Mouse (Mus musculus) liver, embryonic 16.5 days (tissue): ENCODE data around the gene Slc38a2. TPM values are rescaled to one million over a fixed set of nuclear protein-coding genes. Genes with fewer than 3 reads are reported as not detected.
A peak's percentile ranks its signal among the peaks of the same experiment; 100 is the strongest.

Experiments
- ATAC-seq: fragments of 200-750 bp; cut with Nextera tagmentation; 2 replicates; pipeline ENCODE4 v1.8.0; 2017; ENCODE audit warnings: low read depth, mild to moderate bottlenecking, moderate number of reproducible peaks, moderate library complexity
- H3K27ac ChIP-seq: fragments of 300-500 bp; sonication (generic); 2 replicates; pipeline ENCODE4 v1.5.1; 2014; ENCODE audit warnings: mild to moderate bottlenecking, low read length
- H3K27me3 ChIP-seq: fragments of 300-500 bp; sonication (generic); 2 replicates; pipeline ENCODE4 v1.6.1; 2014; ENCODE audit warnings: low read depth, low read length, mixed read lengths; ENCODE audit not compliant: control insufficient read depth, insufficient read depth
- H3K36me3 ChIP-seq: fragments of 300-500 bp; sonication (generic); 2 replicates; pipeline ENCODE4 v1.6.1; 2014; ENCODE audit warnings: mild to moderate bottlenecking; ENCODE audit not compliant: control insufficient read depth, insufficient read depth
- H3K4me1 ChIP-seq: fragments of 300-500 bp; sonication (generic); 2 replicates; pipeline ENCODE4 v1.6.1; 2014; ENCODE audit warnings: low read depth, low read length, mixed read lengths; ENCODE audit not compliant: control insufficient read depth
- H3K4me2 ChIP-seq: fragments of 300-500 bp; sonication (generic); 2 replicates; pipeline ENCODE4 v1.6.1; 2014; ENCODE audit warnings: low read depth, low read length, mixed read lengths
- H3K4me3 ChIP-seq: fragments of 300-500 bp; sonication (generic); 2 replicates; pipeline ENCODE4 v1.5.1; 2014; ENCODE audit warnings: low read depth, mild to moderate bottlenecking, low read length
- H3K9ac ChIP-seq: fragments of 300-500 bp; sonication (generic); 2 replicates; pipeline ENCODE4 v1.6.1; 2014; ENCODE audit warnings: low read depth, low read length
- H3K9me3 ChIP-seq: fragments of 300-500 bp; sonication (generic); replicated peaks from 2 replicates; pipeline ENCODE4 v1.6.1; 2016; ENCODE audit warnings: low read length; ENCODE audit not compliant: control insufficient read depth
- WGBS: fragments of 180-500 bp; shearing (Covaris S2); extraction: QIAGEN DNeasy Blood & Tissue Kit; methylation state at CpG from one replicate; pipeline ENCODE4 v1.1.7; 2014; ENCODE audit not compliant: insufficient replicate concordance; 5-methylcytosine and 5-hydroxymethylcytosine counted together
- polyA plus RNA-seq: library from polyadenylated mRNA; unstranded; fragments of >200 nt; fragmentation: Nextera tagmentation; extraction: Ambion mirVana; gene quantifications from 2 replicates; pipeline ENCODE4 v1.2.1, GENCODE M21; 2015

Gene Slc38a2
- polyA plus RNA-seq, 1 experiment from 2014 or later = 38.8 TPM

DNA sequence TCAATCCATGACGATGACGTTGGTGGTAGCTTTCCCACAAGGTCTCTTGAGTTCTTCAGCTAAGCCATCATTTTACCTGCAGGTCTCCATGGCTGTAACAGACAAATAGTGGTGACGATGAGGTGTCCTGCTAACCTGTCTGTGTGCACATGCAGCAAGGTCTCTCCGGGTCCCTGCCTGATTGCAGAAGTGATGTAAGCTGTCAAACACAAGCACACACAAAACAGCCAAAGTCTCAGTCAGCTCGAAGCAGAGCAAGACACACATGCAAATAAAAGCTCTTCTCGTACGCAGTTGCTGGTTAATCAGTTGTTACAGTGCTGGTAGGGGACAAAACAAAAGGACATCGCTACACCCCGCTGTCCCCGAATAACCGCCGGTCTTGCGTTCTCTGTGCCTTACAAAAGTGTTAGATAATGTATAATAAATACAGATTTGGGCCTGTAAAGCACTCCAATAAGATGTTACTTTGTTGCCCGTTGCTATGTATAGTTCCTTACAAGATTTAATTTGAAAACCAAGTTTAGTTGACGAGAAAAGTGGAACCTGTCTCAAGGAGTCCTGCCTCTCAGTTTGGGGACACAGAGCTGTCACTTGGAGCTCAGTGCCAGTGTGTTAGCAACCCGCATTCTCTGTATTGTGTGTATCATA lies 43.2 kb upstream of the Slc38a2 start:
- peak overlapping the region; percentile 1; the same call in 1 of the 2 replicates for H3K4me2 ChIP-seq
- H3K4me3 ChIP-seq = no peak overlapping the region
- H3K36me3 ChIP-seq = no peaks in the 10 kb centered on the region
- peak overlapping the region; percentile 82 for H3K27ac ChIP-seq
- H3K9me3 ChIP-seq = no peaks in the 10 kb centered on the region
- H3K4me1 ChIP-seq = peaks cover 13% of the 10 kb centered on the region
- H3K27me3 ChIP-seq = no peaks in the 10 kb centered on the region
- ATAC-seq = peak; percentile 73
- WGBS = 62% methylated on average over 16 of the region's 16 CpGs
- H3K9ac ChIP-seq = no peak overlapping the region

DNA sequence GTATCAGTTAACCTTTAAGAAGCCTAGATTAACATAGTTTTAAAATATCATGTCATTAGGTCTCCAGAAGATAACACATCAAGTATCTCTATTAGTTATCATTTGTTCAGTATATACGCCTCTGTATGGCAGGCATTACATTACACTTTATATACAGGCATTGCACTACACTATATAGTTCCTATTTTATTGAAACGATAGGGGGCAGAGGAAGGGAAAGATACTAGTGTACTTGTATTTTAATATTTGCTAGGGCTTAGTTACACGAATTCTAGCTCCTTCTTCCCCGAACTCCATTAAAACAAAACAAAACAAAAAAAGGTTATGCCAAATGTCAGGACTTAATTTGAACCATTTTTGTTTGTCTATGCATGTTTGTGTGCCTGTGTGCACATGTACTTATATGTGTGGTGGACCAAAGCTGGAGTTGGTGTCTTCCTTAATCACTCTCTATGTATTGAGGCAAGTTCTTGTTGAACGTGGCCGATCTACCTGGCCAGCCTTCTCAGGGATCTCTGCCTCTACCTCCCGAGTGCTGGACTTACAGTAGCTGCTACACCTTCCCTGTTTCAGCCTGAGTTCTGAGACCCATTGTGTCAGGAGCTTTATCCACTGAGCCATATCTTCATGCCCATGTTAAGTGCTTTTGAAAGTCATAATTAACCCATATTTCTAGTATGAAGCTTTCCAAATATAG lies 41.5 kb upstream of the Slc38a2 start:
- Histone ChIP-seq H3K9me3 (no peaks in the 10 kb centered on the region), H3K4me3 (no peak overlapping the region), H3K27ac (no peak overlapping the region), H3K4me1 (peaks cover 14% of the 10 kb centered on the region), H3K27me3 (no peaks in the 10 kb centered on the region), H3K9ac (no peak overlapping the region), H3K36me3 (no peaks in the 10 kb centered on the region), H3K4me2 (no peak overlapping the region)
- ATAC-seq = no peak
- WGBS = 61% methylated on average over 7 of the region's 7 CpGs

DNA sequence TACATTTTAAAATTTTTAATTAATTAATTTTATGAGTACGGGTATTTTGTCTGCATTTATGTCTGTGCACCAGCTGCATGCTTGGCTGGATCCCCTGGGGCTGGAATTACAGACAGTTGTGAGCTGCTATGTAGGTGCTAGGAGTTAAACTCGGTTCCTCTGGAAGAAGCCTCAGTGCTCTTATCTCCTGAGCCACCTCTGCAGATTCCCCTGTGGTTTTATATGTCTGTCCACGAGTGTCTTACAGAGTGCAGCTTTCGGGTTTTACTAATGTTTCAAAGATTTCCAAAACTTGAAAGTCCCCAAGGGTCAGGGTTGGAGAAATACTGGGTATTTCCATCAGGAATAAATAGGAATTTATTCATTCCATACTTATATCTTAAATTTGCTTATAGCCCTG lies 40.6 kb upstream of the Slc38a2 start:
- H3K9ac ChIP-seq = no peak overlapping the region
- H3K4me3 ChIP-seq = no peak overlapping the region
- H3K36me3 ChIP-seq = no peaks in the 10 kb centered on the region
- WGBS = 25% methylated on average over 4 of the region's 4 CpGs
- H3K9me3 ChIP-seq = no peaks in the 10 kb centered on the region
- no peaks in the 10 kb centered on the region for H3K27me3 ChIP-seq
- H3K4me1 ChIP-seq = peaks cover 16% of the 10 kb centered on the region
- no peak for ATAC-seq
- H3K27ac ChIP-seq = no peak overlapping the region
- no peak overlapping the region for H3K4me2 ChIP-seq

DNA sequence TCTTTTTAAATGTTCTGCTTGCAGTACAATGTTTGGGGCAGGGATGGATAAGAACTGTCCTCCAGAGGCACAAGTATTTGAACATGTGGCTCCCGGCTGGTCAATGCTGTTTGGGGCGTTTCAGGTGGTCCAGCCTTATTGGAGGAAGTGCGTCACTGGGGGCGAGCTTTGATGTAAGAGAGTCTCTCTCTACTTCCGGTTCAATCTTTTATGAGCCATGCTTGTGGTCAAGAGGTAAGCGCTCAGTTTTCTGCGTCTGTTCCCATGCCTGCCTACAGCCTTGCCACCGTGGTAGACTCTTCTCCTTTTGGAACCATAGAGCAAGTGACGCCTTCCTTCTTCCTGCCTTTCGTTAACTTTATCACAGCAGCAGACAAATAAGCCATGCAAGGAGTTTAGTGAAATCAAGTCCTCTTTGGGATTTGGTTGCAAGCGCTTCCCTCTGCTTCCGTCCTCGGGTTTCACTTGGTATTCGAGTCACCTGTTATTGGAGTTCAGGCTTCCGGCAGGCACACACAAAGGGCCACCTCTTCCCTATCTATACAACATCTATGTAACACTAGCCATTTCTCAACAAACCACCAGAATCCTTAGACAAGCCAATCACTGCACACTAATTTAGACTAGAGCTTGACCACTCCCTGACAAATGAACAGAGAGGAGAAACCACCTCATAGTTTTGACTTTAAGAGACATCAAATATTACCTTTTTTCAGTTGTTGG lies 37.3 kb upstream of the Slc38a2 start:
- H3K27ac ChIP-seq = no peak overlapping the region
- H3K4me1 ChIP-seq = peaks cover 5% of the 10 kb centered on the region
- no peak overlapping the region for H3K9ac ChIP-seq
- ATAC-seq = no peak
- no peak overlapping the region for H3K4me3 ChIP-seq
- no peak overlapping the region for H3K4me2 ChIP-seq
- H3K9me3 ChIP-seq = no peaks in the 10 kb centered on the region
- H3K27me3 ChIP-seq = no peaks in the 10 kb centered on the region
- WGBS = 49% methylated on average over 15 of the region's 15 CpGs
- no peaks in the 10 kb centered on the region for H3K36me3 ChIP-seq

DNA sequence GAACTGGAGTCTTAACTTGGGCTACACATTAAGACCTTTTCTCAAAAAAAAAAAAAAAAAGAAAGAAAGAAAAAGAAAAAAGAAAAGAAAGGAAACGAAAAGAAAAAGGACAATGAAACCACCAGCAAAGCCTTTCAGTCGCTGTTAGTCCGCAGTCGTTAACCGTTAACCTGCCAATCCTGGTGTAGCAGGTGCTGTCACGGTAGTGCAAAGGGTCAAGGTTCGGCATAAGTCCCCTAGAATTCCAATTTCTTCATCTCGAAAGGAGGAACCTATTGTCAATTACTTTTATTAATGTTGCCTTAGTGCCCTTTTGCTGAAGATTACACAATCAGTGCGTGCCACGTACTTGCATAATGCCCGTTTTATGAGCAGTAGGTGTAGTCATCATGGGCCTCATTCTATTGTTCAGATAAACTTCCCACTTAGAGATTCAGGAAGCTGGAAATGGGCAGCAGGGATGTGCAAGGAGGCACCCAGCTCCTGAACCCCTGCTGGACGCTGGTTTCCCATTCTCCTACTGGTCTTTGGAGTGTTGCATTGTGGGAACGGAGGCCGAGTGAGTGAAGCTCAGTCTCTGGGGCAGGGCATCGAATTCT lies 36.1 kb upstream of the Slc38a2 start:
- no peak for ATAC-seq
- Histone ChIP-seq H3K27ac (no peak overlapping the region), H3K36me3 (no peaks in the 10 kb centered on the region), H3K27me3 (no peaks in the 10 kb centered on the region), H3K4me2 (no peak overlapping the region), H3K4me1 (peaks cover 5% of the 10 kb centered on the region), H3K9me3 (no peaks in the 10 kb centered on the region), H3K9ac (no peak overlapping the region), H3K4me3 (no peak overlapping the region)
- 57% methylated on average over 15 of the region's 15 CpGs for WGBS

DNA sequence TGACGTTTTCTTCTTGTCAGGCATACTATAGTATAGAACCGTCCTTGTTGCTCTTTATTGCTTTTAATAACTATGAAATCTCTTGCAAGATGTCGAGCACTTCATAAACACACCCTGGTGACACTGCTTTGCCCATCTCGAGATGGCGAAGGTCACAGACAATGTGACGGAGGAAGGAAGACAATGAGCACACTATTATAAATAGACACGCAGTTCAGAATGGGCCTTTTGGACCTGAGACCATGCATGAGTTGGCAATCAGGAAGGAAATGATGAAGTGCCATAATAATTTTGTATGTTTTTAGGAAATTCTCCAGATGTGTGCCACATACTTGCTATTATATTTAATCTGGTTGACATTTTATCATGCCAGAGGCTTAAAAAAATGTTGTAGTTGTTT lies 34.9 kb upstream of the Slc38a2 start:
- H3K4me3 ChIP-seq = no peak overlapping the region
- H3K4me1 ChIP-seq = peaks cover 5% of the 10 kb centered on the region
- H3K27ac ChIP-seq = no peak overlapping the region
- no peaks in the 10 kb centered on the region for H3K9me3 ChIP-seq
- ATAC-seq = no peak
- no peaks in the 10 kb centered on the region for H3K27me3 ChIP-seq
- WGBS = 59% methylated on average over 7 of the region's 7 CpGs
- no peaks in the 10 kb centered on the region for H3K36me3 ChIP-seq
- H3K4me2 ChIP-seq = no peak overlapping the region
- no peak overlapping the region for H3K9ac ChIP-seq

DNA sequence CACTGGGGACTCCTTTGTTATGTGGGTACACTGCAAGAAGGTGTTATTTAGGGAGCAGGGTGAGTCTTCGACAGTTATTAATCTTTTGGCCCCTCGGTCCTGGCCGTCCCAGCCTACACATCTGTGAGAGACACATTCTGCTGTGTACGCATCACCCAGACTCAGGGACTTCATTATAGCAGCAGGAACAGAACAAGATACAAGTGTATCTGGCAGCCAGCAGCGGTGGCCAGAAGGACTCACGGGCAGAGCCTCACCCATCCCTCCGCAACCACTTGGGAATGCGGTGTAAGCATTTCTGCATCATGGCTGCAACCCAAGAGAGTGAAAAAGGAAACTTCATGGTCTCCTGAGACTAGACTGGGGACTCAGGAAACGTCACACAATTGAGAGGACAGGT lies 30.9 kb upstream of the Slc38a2 start:
- WGBS = 68% methylated on average over 9 of the region's 9 CpGs

DNA sequence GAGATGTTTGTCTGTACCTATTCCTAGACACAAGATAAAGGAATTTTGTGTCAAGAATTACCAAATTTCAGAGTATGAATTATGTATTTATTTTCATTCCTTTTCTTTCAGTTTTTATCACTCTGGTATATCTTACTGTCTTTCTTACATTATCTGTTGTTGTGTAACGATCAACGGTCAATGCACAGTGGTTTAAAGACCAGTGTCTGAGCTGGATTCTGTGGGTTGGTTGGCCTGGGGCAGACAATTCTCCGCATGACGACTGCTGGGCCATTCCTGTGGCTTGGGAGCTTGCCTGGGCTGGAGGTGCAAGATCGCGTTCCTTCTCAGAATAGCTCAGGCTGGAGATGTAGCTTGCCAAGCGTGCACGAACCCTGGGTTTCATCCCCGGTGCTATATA lies 30.3 kb upstream of the Slc38a2 start:
- Histone ChIP-seq H3K27ac (no peak overlapping the region), H3K4me1 (peaks cover 6% of the 10 kb centered on the region; the same call in 1 of the 2 replicates), H3K36me3 (no peaks in the 10 kb centered on the region), H3K4me3 (no peak overlapping the region), H3K4me2 (no peak overlapping the region), H3K9ac (no peak overlapping the region), H3K9me3 (no peaks in the 10 kb centered on the region), H3K27me3 (no peaks in the 10 kb centered on the region)
- ATAC-seq = no peak
- 59% methylated on average over 9 of the region's 9 CpGs for WGBS

More for the DNA sequence above, 30.9 kb upstream of the Slc38a2 start:
- Histone ChIP-seq H3K9ac (no peak overlapping the region), H3K27ac (no peak overlapping the region), H3K4me2 (no peak overlapping the region), H3K4me3 (no peak overlapping the region), H3K9me3 (no peaks in the 10 kb centered on the region), H3K36me3 (no peaks in the 10 kb centered on the region), H3K27me3 (no peaks in the 10 kb centered on the region), H3K4me1 (peaks cover 6% of the 10 kb centered on the region; the same call in 1 of the 2 replicates)
- no peak for ATAC-seq
